Mouse (Mus musculus) CH12.LX (cell line): Measurements from ENCODE around the gene Dapl1.

Experiments used
- HCFC1 ChIP-seq: IDR thresholded peaks from 2 replicates; pipeline ENCODE4 v1.6.1; 2012; ENCODE audit warnings: low read depth, mild to moderate bottlenecking, inconsistent platforms, low read length, improper control_type of control experiment
- KAT2A ChIP-seq: IDR thresholded peaks from 2 replicates; pipeline ENCODE4 v1.6.1; 2012; ENCODE audit warnings: low read length, improper control_type of control experiment, inconsistent platforms; ENCODE audit not compliant: insufficient replicate concordance
- MAFK ChIP-seq: IDR thresholded peaks from 2 replicates; pipeline ENCODE4 v1.6.1; 2011; ENCODE audit warnings: low read length, improper control_type of control experiment; ENCODE audit not compliant: insufficient replicate concordance
- MYC ChIP-seq: IDR thresholded peaks from 2 replicates; pipeline ENCODE4 v1.6.1; 2011; ENCODE audit warnings: low read depth, mild to moderate bottlenecking, improper control_type of control experiment, low read length
- NRF1 ChIP-seq: IDR thresholded peaks from 2 replicates; pipeline ENCODE4 v1.6.1; 2014; ENCODE audit warnings: low read depth, mild to moderate bottlenecking, inconsistent platforms, low read length, improper control_type of control experiment, moderate library complexity
- POLR2A ChIP-seq: IDR thresholded peaks from 2 replicates; pipeline ENCODE4 v1.6.1; 2011; ENCODE audit warnings: low read depth, mild to moderate bottlenecking, improper control_type of control experiment, low read length
- SMC3 ChIP-seq: IDR thresholded peaks from 2 replicates; pipeline ENCODE4 v1.6.1; 2011; ENCODE audit warnings: low read depth, low read length, improper control_type of control experiment
- TBP ChIP-seq: conservative IDR thresholded peaks from 2 replicates; pipeline ENCODE4 v1.6.1; 2011; ENCODE audit warnings: low read depth, low read length, improper control_type of control experiment
- UBTF ChIP-seq: IDR thresholded peaks from 2 replicates; pipeline ENCODE4 v1.6.1; 2012; ENCODE audit warnings: low read depth, mild to moderate bottlenecking, inconsistent platforms, low read length, improper control_type of control experiment, moderate library complexity
- USF1 ChIP-seq: IDR thresholded peaks from 2 replicates; pipeline ENCODE4 v1.6.1; 2014; ENCODE audit warnings: low read depth, mild to moderate bottlenecking, inconsistent platforms, low read length, improper control_type of control experiment
- ZC3H11A ChIP-seq: IDR thresholded peaks from 2 replicates; pipeline ENCODE4 v1.6.1; 2012; ENCODE audit warnings: low read depth, mild to moderate bottlenecking, inconsistent platforms, low read length, improper control_type of control experiment

DNA sequence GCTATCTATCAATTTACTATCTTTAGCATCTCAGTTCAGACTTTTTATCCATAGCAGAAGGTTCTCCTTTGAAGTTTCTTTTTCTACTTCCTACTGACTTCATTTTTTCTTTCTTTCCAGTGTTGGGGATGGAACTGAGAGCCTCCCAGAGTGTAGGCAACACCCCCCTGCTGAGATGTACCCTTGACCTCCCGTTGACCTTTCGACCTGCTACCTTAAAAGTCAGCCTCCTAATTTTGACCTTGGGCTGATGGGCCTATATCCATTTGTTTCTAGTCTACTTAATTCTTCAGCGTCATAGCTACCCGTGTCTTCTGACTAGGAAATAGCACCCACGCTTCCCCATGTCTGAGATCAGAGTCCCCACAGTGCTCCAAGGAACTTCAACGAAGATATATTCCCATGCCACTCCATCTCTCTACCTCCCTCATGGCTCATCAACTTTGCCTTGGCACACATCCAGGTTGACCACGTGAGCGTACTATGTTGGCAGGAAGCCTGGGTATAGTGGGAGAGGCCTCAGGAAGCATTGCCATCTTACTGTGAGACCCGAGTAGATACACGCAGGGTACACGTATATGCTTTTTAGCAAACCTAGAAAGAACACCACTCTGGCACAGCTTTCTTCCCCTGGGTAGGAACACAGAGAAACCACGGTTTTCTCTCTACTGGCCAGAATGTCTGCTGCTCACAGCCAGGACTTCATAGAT lies 46.6 kb upstream of the Dapl1 start:
- no peak for TF ChIP-seq SMC3
- TF ChIP-seq MAFK = no peak
- TF ChIP-seq ZC3H11A = no peak
- no peak for TF ChIP-seq HCFC1
- no peak for TF ChIP-seq USF1
- TF ChIP-seq NRF1 = no peak
- TF ChIP-seq TBP = no peak
- TF ChIP-seq POLR2A = no peak
- no peak for TF ChIP-seq KAT2A
- TF ChIP-seq MYC = no peak
- no peak for TF ChIP-seq UBTF
